Mouse (Mus musculus) heart, postnatal 0 days (tissue): ENCODE data around the gene 1700019D03Rik. TPM values are rescaled to one million over a fixed set of nuclear protein-coding genes. Genes with fewer than 3 reads are reported as not detected.

Source experiments
- ATAC-seq: fragments of 200-750 bp; cut with Nextera tagmentation; 2 replicates; pipeline ENCODE4 v1.8.0; 2017; ENCODE audit warnings: low read depth, moderate number of reproducible peaks, moderate library complexity; ENCODE audit not compliant: insufficient read depth
- DNase-seq: peaks from one replicate; pipeline ENCODE4 v3.0.0-alpha.2; 2016; ENCODE audit warnings: low spot score
- H3K27ac ChIP-seq: fragments of 300-500 bp; sonication (generic); 2 replicates; pipeline ENCODE4 v1.5.1; 2014; ENCODE audit warnings: low read depth, mild to moderate bottlenecking
- H3K27me3 ChIP-seq: fragments of 300-500 bp; sonication (generic); 2 replicates; pipeline ENCODE4 v1.6.1; 2014; ENCODE audit warnings: low read length, mixed read lengths; ENCODE audit not compliant: control insufficient read depth, insufficient read depth
- H3K36me3 ChIP-seq: fragments of 300-500 bp; sonication (generic); replicated peaks from 2 replicates; pipeline ENCODE4 v1.6.1; 2014; ENCODE audit warnings: low read length, mixed read lengths; ENCODE audit not compliant: control insufficient read depth, insufficient read depth
- H3K4me1 ChIP-seq: fragments of 300-500 bp; sonication (generic); 2 replicates; pipeline ENCODE4 v1.6.1; 2014; ENCODE audit warnings: antibody characterized with exemption; ENCODE audit not compliant: control insufficient read depth, insufficient read depth
- H3K4me2 ChIP-seq: fragments of 300-500 bp; sonication (generic); 2 replicates; pipeline ENCODE4 v1.6.1; 2014; ENCODE audit warnings: low read depth, mild to moderate bottlenecking, low read length, moderate library complexity
- H3K4me3 ChIP-seq: fragments of 300-500 bp; sonication (generic); 2 replicates; pipeline ENCODE4 v1.5.1; 2014; ENCODE audit warnings: low read depth, low read length
- H3K9ac ChIP-seq: fragments of 300-500 bp; sonication (generic); replicated peaks from 2 replicates; pipeline ENCODE4 v1.6.1; 2014; ENCODE audit warnings: low read depth, low read length, mixed read lengths
- H3K9me3 ChIP-seq: fragments of 300-500 bp; sonication (generic); replicated peaks from 2 replicates; pipeline ENCODE4 v1.6.1; 2016; ENCODE audit warnings: low read length; ENCODE audit not compliant: control insufficient read depth
- CTCF ChIP-seq: IDR thresholded peaks from 2 replicates; pipeline ENCODE4 v1.5.1; 2016; ENCODE audit warnings: antibody characterized with exemption, control low read depth, low read depth
- EP300 ChIP-seq: IDR thresholded peaks from 2 replicates; pipeline ENCODE4 v1.6.1; 2016; ENCODE audit warnings: antibody characterized with exemption, low read depth
- WGBS: fragments of 180-500 bp; shearing (Covaris S2); extraction: QIAGEN DNeasy Blood & Tissue Kit; methylation state at CpG from one replicate; pipeline ENCODE4 v1.1.7; 2014; 5-methylcytosine and 5-hydroxymethylcytosine counted together
- polyA plus RNA-seq: library from polyadenylated mRNA; unstranded; fragments of >200 nt; fragmentation: Nextera tagmentation; extraction: Ambion mirVana; gene quantifications from 2 replicates; pipeline ENCODE4 v1.2.1, GENCODE M21; 2015
- total RNA-seq: library from RNA; depleted of rRNA; stranded (reverse); fragments of >200 nt; gene quantifications from 2 replicates; pipeline ENCODE4 v1.2.3, GENCODE M21; 2014; ENCODE audit warnings: low replicate concordance; rRNA removed

The 1700019D03Rik gene
- total and polyA plus RNA-seq, 2 experiments from 2014 or later, result 0.44 TPM; not detected in 1

- H3K4me2 ChIP-seq, result no peak overlapping the region
- no peak overlapping the region for H3K27ac ChIP-seq
- H3K27me3 ChIP-seq, result no peaks in the 10 kb centered on the region
- TF ChIP-seq CTCF (no peak), EP300 (no peak)
- DNase-seq (no peak), ATAC-seq (no peak)
- WGBS, result 74% methylated on average over 2 of the region's 2 CpGs
- no peak overlapping the region for H3K9ac ChIP-seq
- H3K4me1 ChIP-seq, result no peaks in the 10 kb centered on the region
- no peaks in the 10 kb centered on the region for H3K9me3 ChIP-seq
- no peaks in the 10 kb centered on the region for H3K36me3 ChIP-seq
- H3K4me3 ChIP-seq, result no peak overlapping the region
Observed at GRCm38 (mm10) chr1:52916655-52917054, 103.3 kb downstream of the 1700019D03Rik start.

DNA sequence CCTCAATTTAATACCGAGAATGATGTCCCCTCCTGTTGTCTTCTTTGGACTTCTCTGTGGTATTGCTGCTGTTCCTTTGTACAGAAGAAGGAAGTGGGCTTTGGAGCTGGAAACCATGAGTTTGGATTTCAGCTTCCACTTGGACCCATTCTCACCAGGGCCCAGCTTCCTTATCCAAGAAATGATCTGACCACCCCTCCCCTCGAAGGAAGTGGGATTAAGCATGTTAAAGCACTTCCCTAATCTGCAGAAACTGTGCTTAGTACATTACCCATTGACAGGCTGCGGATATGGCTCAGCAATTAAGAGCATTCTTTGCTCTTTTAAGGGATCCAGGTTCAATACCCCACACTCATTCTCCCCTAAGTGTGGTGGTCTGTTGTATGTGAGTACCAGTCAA lies 110.2 kb downstream of the 1700019D03Rik start:
- no peak for TF ChIP-seq CTCF
- no peak for TF ChIP-seq EP300
- WGBS, result 78% methylated on average over 3 of the region's 3 CpGs
- no peak for DNase-seq

DNA sequence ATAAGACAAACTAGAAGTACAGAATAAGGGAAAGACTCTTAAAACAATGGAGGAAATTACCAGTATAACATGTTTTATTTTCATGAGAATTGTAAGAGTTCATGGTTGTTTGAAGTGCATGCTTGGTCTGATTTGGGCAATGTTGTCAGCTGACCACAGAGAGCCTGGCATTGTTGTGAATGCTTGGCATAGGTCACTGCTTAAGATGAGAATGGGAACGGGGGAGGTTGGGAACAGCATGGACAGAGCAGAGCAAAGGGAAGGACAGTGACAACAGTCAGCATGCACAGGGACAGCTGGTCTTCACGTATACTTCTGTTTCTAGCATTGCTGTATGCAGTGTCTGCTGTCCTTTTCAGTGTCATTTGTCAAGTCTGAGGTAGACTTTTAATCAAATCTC lies 135.8 kb downstream of the 1700019D03Rik start:
- 55% methylated on average over 2 of the region's 2 CpGs for WGBS

More for the DNA sequence above, 110.2 kb downstream of the 1700019D03Rik start:
- no peaks in the 10 kb centered on the region for H3K27me3 ChIP-seq
- no peak overlapping the region for H3K27ac ChIP-seq
- no peaks in the 10 kb centered on the region for H3K4me1 ChIP-seq
- H3K36me3 ChIP-seq, result 0 out of 2 replicates have a peak, but pooled peaks cover 10% of the 10 kb centered on the region
- no peak overlapping the region for H3K9ac ChIP-seq
- ATAC-seq, result no peak
- no peaks in the 10 kb centered on the region for H3K9me3 ChIP-seq
- H3K4me2 ChIP-seq, result no peak overlapping the region
- no peak overlapping the region for H3K4me3 ChIP-seq

More for the DNA sequence above, 135.8 kb downstream of the 1700019D03Rik start:
- no peak overlapping the region for H3K4me2 ChIP-seq
- peaks cover 14% of the 10 kb centered on the region; the same call in 1 of the 2 replicates for H3K36me3 ChIP-seq
- no peak overlapping the region for H3K9ac ChIP-seq
- H3K4me1 ChIP-seq, result no peaks in the 10 kb centered on the region
- ATAC-seq, result no peak
- H3K27ac ChIP-seq, result no peak overlapping the region
- TF ChIP-seq CTCF (no peak), EP300 (no peak)
- no peaks in the 10 kb centered on the region for H3K27me3 ChIP-seq
- no peak for DNase-seq
- no peaks in the 10 kb centered on the region for H3K9me3 ChIP-seq
- no peak overlapping the region for H3K4me3 ChIP-seq

Other genes with a start within 250 kb of the 1700019D03Rik start
- gene Inpp1, start 202.5 kb downstream of the 1700019D03Rik start, total RNA-seq, result 17.1 and 17.7 TPM in 2 replicates
- gene Inpp1, start 202.5 kb downstream of the 1700019D03Rik start, polyA plus RNA-seq, result 17.1 and 17.8 TPM in 2 replicates
- gene Hibch, start 175.2 kb downstream of the 1700019D03Rik start, total RNA-seq, result 56.1 and 66.5 TPM in 2 replicates
- 55.3 and 58.5 TPM in 2 replicates for gene Hibch, start 175.2 kb downstream of the 1700019D03Rik start, polyA plus RNA-seq
- 1.4 and 2.4 TPM in 2 replicates for gene Mstn, start 41.5 kb upstream of the 1700019D03Rik start, total RNA-seq
- gene Mstn, start 41.5 kb upstream of the 1700019D03Rik start, polyA plus RNA-seq, result 0.33 and 0.40 TPM in 2 replicates
- not detected in 2 replicates for gene 1700019A02Rik, start 167.5 kb upstream of the 1700019D03Rik start, total RNA-seq
- gene 1700019A02Rik, start 167.5 kb upstream of the 1700019D03Rik start, polyA plus RNA-seq, result not detected in 2 replicates